ENCODE assay signal across 8 mouse cellular contexts in genomic region chr5:105792331-105792801, GRCm38 (mm10).
DNase-seq lines count a peak whose midpoint lies in the region; ATAC-seq and TF ChIP-seq lines count a peak whose summit lies in the region.

No protein-coding gene starts in this region.

- no peaks in the 10 kb centered on the region for H3K27me3 ChIP-seq in forebrain, embryonic 12.5 days
- H3K27me3 ChIP-seq in intestine, embryonic 15.5 days (replicated peaks) = no peaks in the 10 kb centered on the region
- no peaks in the 10 kb centered on the region for H3K27me3 ChIP-seq in stomach, embryonic 16.5 days (ENCODE audit: control insufficient read depth, insufficient read depth, low read length)

- peak overlapping the region; percentile 50; the same call in 1 of the 2 replicates for H3K27ac ChIP-seq in forebrain, embryonic 12.5 days
- H3K27ac ChIP-seq in intestine, embryonic 15.5 days = peak overlapping the region; percentile 67
- H3K27ac ChIP-seq in stomach, embryonic 16.5 days (ENCODE audit: low read length) = peak overlapping the region; percentile 82

- H3K4me3 ChIP-seq in forebrain, embryonic 12.5 days (replicated peaks) = no peak overlapping the region
- H3K4me3 ChIP-seq in intestine, embryonic 15.5 days (replicated peaks) = peak overlapping the region; percentile 20
- H3K4me3 ChIP-seq in lung, adult 2 months (replicated peaks; ENCODE audit: extremely low read depth, low read depth, low read length) = peak overlapping the region; percentile 18
- H3K4me3 ChIP-seq in stomach, embryonic 16.5 days (replicated peaks; ENCODE audit: low read length) = peak overlapping the region; percentile 27

- intact Hi-C loops in heart, postnatal 25 days (cut with DNase I) = no loop called here

- TF ChIP-seq CTCF in lung, adult 2 months (IDR thresholded peaks at IDR 0.05; ENCODE audit: insufficient read depth, low read length) = no peak

- H3K9ac ChIP-seq in forebrain, embryonic 12.5 days = 0 out of 2 replicates have a peak overlapping the region, but pooled peaks have one; percentile 12
- peak overlapping the region; percentile 40; the same call in 1 of the 2 replicates for H3K9ac ChIP-seq in intestine, embryonic 15.5 days
- H3K9ac ChIP-seq in stomach, embryonic 16.5 days (ENCODE audit: low read length) = peak overlapping the region; percentile 64

- ATAC-seq in forebrain, embryonic 12.5 days (ENCODE audit: low FRiP score) = 0 out of 2 replicates have a peak, but pooled peaks have one; percentile 51
- ATAC-seq in intestine, embryonic 15.5 days = peak; percentile 81
- ATAC-seq in stomach, embryonic 16.5 days (ENCODE audit: insufficient read depth, low FRiP score) = peak; percentile 77

- WGBS in forebrain, embryonic 12.5 days = 34% methylated on average over 8 of the region's 8 CpGs
- WGBS in intestine, embryonic 15.5 days = 7% methylated on average over 8 of the region's 8 CpGs
- 15% methylated on average over 8 of the region's 8 CpGs for WGBS in lung, adult 2 months
- 12% methylated on average over 8 of the region's 8 CpGs for WGBS in stomach, embryonic 16.5 days

- 0 out of 2 replicates have a peak overlapping the region, but pooled peaks have one; percentile 0 for H3K4me2 ChIP-seq in forebrain, embryonic 12.5 days
- H3K4me2 ChIP-seq in intestine, embryonic 15.5 days (replicated peaks) = peak overlapping the region; percentile 64
- H3K4me2 ChIP-seq in stomach, embryonic 16.5 days (ENCODE audit: low read depth, low read length) = peak overlapping the region; percentile 58

- DNase-seq in heart, adult 11 months = peak; percentile 92
- no peak for DNase-seq in heart, postnatal 25 days (ENCODE audit: low spot score)
- DNase-seq in lung, adult 2 months = peak; percentile 44
- DNase-seq in gastrocnemius, postnatal 4 days (ENCODE audit: low spot score in 2 of 2) = no peak
- DNase-seq in adrenal gland, postnatal 4 days (ENCODE audit: low spot score in 2 of 2) = no peak

- peaks cover 28% of the 10 kb centered on the region for H3K4me1 ChIP-seq in forebrain, embryonic 12.5 days
- peaks cover 30% of the 10 kb centered on the region for H3K4me1 ChIP-seq in intestine, embryonic 15.5 days (replicated peaks)
- H3K4me1 ChIP-seq in lung, adult 2 months (ENCODE audit: control insufficient read depth, insufficient read depth, low read length) = peaks cover 22% of the 10 kb centered on the region
- H3K4me1 ChIP-seq in stomach, embryonic 16.5 days (ENCODE audit: control insufficient read depth, insufficient read depth, low read length) = peaks cover 45% of the 10 kb centered on the region

- H3K36me3 ChIP-seq in forebrain, embryonic 12.5 days (replicated peaks) = no peaks in the 10 kb centered on the region
- no peaks in the 10 kb centered on the region for H3K36me3 ChIP-seq in intestine, embryonic 15.5 days
- no peaks in the 10 kb centered on the region for H3K36me3 ChIP-seq in stomach, embryonic 16.5 days (ENCODE audit: control insufficient read depth, insufficient read depth, low read length)

- no peak for TF ChIP-seq POLR2A in lung, adult 2 months (IDR thresholded peaks at IDR 0.05; ENCODE audit: borderline replicate concordance, extremely low read depth, low read depth, low read length)

- H3K9me3 ChIP-seq in forebrain, embryonic 12.5 days = no peaks in the 10 kb centered on the region
- H3K9me3 ChIP-seq in intestine, embryonic 15.5 days = no peaks in the 10 kb centered on the region
- H3K9me3 ChIP-seq in stomach, embryonic 16.5 days (replicated peaks; ENCODE audit: control insufficient read depth, low read length) = no peaks in the 10 kb centered on the region

Comparison
In these comparisons a context has a peak if more than half of its experiments do, and no peak if none do; other contexts are left out.
1. DNase-seq: peak in heart, adult 11 months (single experiment) and lung, adult 2 months (single experiment); none in heart, postnatal 25 days (single experiment), gastrocnemius, postnatal 4 days (0 of 2) and adrenal gland, postnatal 4 days (0 of 2).
2. H3K4me2 ChIP-seq: peak in every context shown above with its lines; median percentile 64 in intestine, embryonic 15.5 days; 58 in stomach, embryonic 16.5 days; 0 in forebrain, embryonic 12.5 days.
3. H3K9ac ChIP-seq: peak in every context shown above with its lines; median percentile 64 in stomach, embryonic 16.5 days; 40 in intestine, embryonic 15.5 days; 12 in forebrain, embryonic 12.5 days.
4. Peak in every context shown above with its lines, with median percentiles within 50 percentile points of each other: ATAC-seq and H3K27ac ChIP-seq.